In the genomic region with DNA sequence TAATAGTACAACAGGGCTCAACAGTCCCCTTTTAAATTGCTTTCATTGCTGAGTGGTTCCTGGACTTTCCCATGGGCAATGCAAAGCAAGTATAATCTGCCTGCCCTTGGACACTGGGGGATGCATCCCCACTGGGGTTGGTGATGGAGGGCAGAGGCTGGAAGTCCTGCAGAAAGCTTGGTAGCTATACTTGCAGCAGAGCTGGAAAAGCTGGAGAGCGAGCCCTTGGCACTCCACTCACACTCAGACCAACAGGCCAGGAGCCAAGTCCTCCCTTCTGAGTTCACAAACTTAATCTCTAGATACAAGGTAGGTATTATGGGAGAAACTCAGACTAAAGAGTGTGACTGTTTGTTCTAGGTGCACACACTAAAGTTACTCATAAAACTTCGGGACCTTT, we compare ENCODE assay signal across 10 mouse cellular contexts. TPM values are rescaled to one million over a fixed set of nuclear protein-coding genes. Genes with fewer than 3 reads are reported as not detected.
DNase-seq lines count a peak whose midpoint lies in the region; ATAC-seq and TF ChIP-seq lines count a peak whose summit lies in the region.
"Had no signal": no experiment of that assay in that cellular context is flagged by ENCODE, and none has a peak within 500 bp of the region (broad histone marks: within the 10 kb centered on the region; RNA-seq: fewer than 3 reads in every experiment).

No protein-coding gene starts in this region.

- H3K4me2 ChIP-seq in heart, embryonic 13.5 days: peak overlapping the region; percentile 100
- H3K4me2 ChIP-seq in limb, embryonic 13.5 days (replicated peaks): peak overlapping the region; percentile 9; the same call in 1 of the 2 replicates
- H3K4me2 ChIP-seq: embryonic facial prominence, embryonic 15.5 days had no signal

- TF ChIP-seq POLR2A in heart, adult 2 months (IDR thresholded peaks at IDR 0.05; ENCODE audit: insufficient read depth, low read depth, low read length): no peak
- no peak for TF ChIP-seq POLR2A in small intestine, adult 2 months (IDR thresholded peaks at IDR 0.05; ENCODE audit: low read depth, low read length)

- H3K27me3 ChIP-seq in heart, embryonic 13.5 days (replicated peaks): peaks cover 47% of the 10 kb centered on the region
- no peaks in the 10 kb centered on the region for H3K27me3 ChIP-seq in heart, adult 2 months (ENCODE audit: control insufficient read depth, insufficient read depth, low read length)
- H3K27me3 ChIP-seq in megakaryocyte, embryonic 14.5 days (replicated peaks): peaks cover 41% of the 10 kb centered on the region
- peaks cover 44% of the 10 kb centered on the region for H3K27me3 ChIP-seq in limb, embryonic 13.5 days
- no peaks in the 10 kb centered on the region for H3K27me3 ChIP-seq in small intestine, adult 2 months (ENCODE audit: control insufficient read depth, insufficient read depth, low read length)

- peaks cover 22% of the 10 kb centered on the region for H3K4me1 ChIP-seq in heart, embryonic 13.5 days
- H3K4me1 ChIP-seq in heart, adult 2 months (ENCODE audit: control insufficient read depth, insufficient read depth, low read length): peaks cover 1% of the 10 kb centered on the region; the same call in 1 of the 2 replicates
- H3K4me1 ChIP-seq in megakaryocyte, embryonic 14.5 days: peaks cover 67% of the 10 kb centered on the region
- peaks cover 22% of the 10 kb centered on the region for H3K4me1 ChIP-seq in limb, embryonic 13.5 days
- peaks cover 4% of the 10 kb centered on the region; the same call in 1 of the 2 replicates for H3K4me1 ChIP-seq in small intestine, adult 2 months (ENCODE audit: control insufficient read depth, insufficient read depth, insufficient read length, low read length)

- H3K79me2 ChIP-seq in heart, adult 2 months (replicated peaks; ENCODE audit: control insufficient read depth, insufficient read depth, low read length): no peaks in the 10 kb centered on the region

- H3K9me3 ChIP-seq in heart, embryonic 13.5 days: no peaks in the 10 kb centered on the region
- H3K9me3 ChIP-seq in megakaryocyte, embryonic 14.5 days: no peaks in the 10 kb centered on the region
- H3K9me3 ChIP-seq in limb, embryonic 13.5 days: no peaks in the 10 kb centered on the region
- H3K9me3 ChIP-seq: embryonic facial prominence, embryonic 15.5 days had no signal

- H3K36me3 ChIP-seq in heart, embryonic 13.5 days: no peaks in the 10 kb centered on the region
- H3K36me3 ChIP-seq in heart, adult 2 months (ENCODE audit: control insufficient read depth, insufficient read depth, low read length): no peaks in the 10 kb centered on the region
- peaks cover 10% of the 10 kb centered on the region for H3K36me3 ChIP-seq in megakaryocyte, embryonic 14.5 days (replicated peaks; ENCODE audit: low read length)
- H3K36me3 ChIP-seq in limb, embryonic 13.5 days: no peaks in the 10 kb centered on the region
- H3K36me3 ChIP-seq in small intestine, adult 2 months (ENCODE audit: control insufficient read depth, insufficient read depth, low read length): no peaks in the 10 kb centered on the region
- H3K36me3 ChIP-seq: embryonic facial prominence, embryonic 15.5 days had no signal

- H3K27ac ChIP-seq in heart, embryonic 13.5 days (replicated peaks): no peak overlapping the region
- no peak overlapping the region for H3K27ac ChIP-seq in heart, adult 2 months
- no peak overlapping the region for H3K27ac ChIP-seq in limb, embryonic 13.5 days
- peak overlapping the region; percentile 44; the same call in 1 of the 2 replicates for H3K27ac ChIP-seq in small intestine, adult 2 months (ENCODE audit: insufficient read depth, low read depth, low read length)
- H3K27ac ChIP-seq: embryonic facial prominence, embryonic 15.5 days had no signal

- peak overlapping the region; percentile 78 for H3K4me3 ChIP-seq in heart, embryonic 13.5 days
- no peak overlapping the region for H3K4me3 ChIP-seq in heart, adult 2 months
- H3K4me3 ChIP-seq in megakaryocyte, embryonic 14.5 days (replicated peaks): peak overlapping the region; percentile 99
- peak overlapping the region; percentile 65; the same call in 1 of the 2 replicates for H3K4me3 ChIP-seq in limb, embryonic 13.5 days
- H3K4me3 ChIP-seq in small intestine, adult 2 months (ENCODE audit: low read depth, low read length): peak overlapping the region; percentile 55
- H3K4me3 ChIP-seq: embryonic facial prominence, embryonic 15.5 days had no signal

- WGBS in heart, embryonic 13.5 days: 58% methylated on average over 2 of the region's 2 CpGs
- WGBS in heart, adult 2 months: 73% methylated on average over 2 of the region's 2 CpGs
- 71% methylated on average over 2 of the region's 2 CpGs for WGBS in limb, embryonic 13.5 days
- WGBS in small intestine, adult 2 months: 59% methylated on average over 2 of the region's 2 CpGs

- no peak for TF ChIP-seq EP300 in heart, adult 2 months (IDR thresholded peaks at IDR 0.05; ENCODE audit: insufficient read depth, low read depth, low read length)

- TF ChIP-seq CTCF in heart, adult 2 months (IDR thresholded peaks at IDR 0.05): no peak
- no peak for TF ChIP-seq CTCF in small intestine, adult 2 months (IDR thresholded peaks at IDR 0.05; ENCODE audit: extremely low read depth, insufficient read length, insufficient replicate concordance, low read depth, low read length)

- no peak overlapping the region; the same call in 1 of the 2 replicates for H3K9ac ChIP-seq in heart, embryonic 13.5 days
- H3K9ac ChIP-seq in heart, adult 2 months (ENCODE audit: low read depth, low read length): no peak overlapping the region
- H3K9ac ChIP-seq in limb, embryonic 13.5 days: no peak overlapping the region
- H3K9ac ChIP-seq: embryonic facial prominence, embryonic 15.5 days had no signal

- intact Hi-C loops in heart, adult 2 months (cut with DNase I): loop anchor here (10.0 kb wide), 1 partner anchor 438 kb away; a partner anchor contains a TSS

- no peak for DNase-seq in heart, adult 2 months
- no peak for DNase-seq in embryo, embryonic 10 days (ENCODE audit: low spot score)
- no peak for DNase-seq in left cerebral cortex, adult 8-10 months (ENCODE audit: low spot score in 2 of 2)
- DNase-seq: cerebellum, postnatal 25 days had no signal

- no peak for ATAC-seq in heart, embryonic 13.5 days (ENCODE audit: extremely low read depth, insufficient number of reproducible peaks, low FRiP score, low TSS enrichment)
- no peak for ATAC-seq in megakaryocyte, adult 5-6 weeks (ENCODE audit: poor library complexity, severe bottlenecking)
- ATAC-seq in limb, embryonic 13.5 days (ENCODE audit: low FRiP score, low read depth): no peak

RNA-seq across cellular contexts. Expression of a gene that starts 2.1 kb away (rescaled TPM):
- 17.4 and 31.3 TPM in 2 replicates for polyA plus RNA-seq in heart, embryonic 13.5 days (2015; fragmentation: Nextera tagmentation; extraction: Ambion mirVana)
- 10 to 100 TPM; 14.9 to 96.7 TPM for total RNA-seq in heart, adult 2 months (2021)
- polyA plus RNA-seq in heart, adult 2 months (2012; rRNA removed): 3.9 and 20.8 TPM in 2 replicates
- 4.6 and 7.1 TPM in 2 replicates for polyA plus RNA-seq in megakaryocyte, embryonic 14.5 days (2012; ENCODE audit: insufficient read depth, low replicate concordance)
- total RNA-seq in megakaryocyte, adult 5-6 weeks (2015): 1.1 and 1.8 TPM in 2 replicates
- 2.2 and 3.9 TPM in 2 replicates for total RNA-seq in megakaryocyte, adult 5-6 weeks (2017)
- polyA plus RNA-seq in limb, embryonic 13.5 days (2015; fragmentation: Nextera tagmentation; extraction: Ambion mirVana): 5.8 and 6.7 TPM in 2 replicates
- 7.7 and 10.3 TPM in 2 replicates for polyA plus RNA-seq in small intestine, adult 2 months (2012; rRNA removed)
- 10 to 100 TPM in 1 of 4 experiments, 1 to 10 TPM in 3; 2.8 to 11.9 (median 5.6) TPM for total RNA-seq in left cerebral cortex, adult 8-10 months (2022)
